Mouse (Mus musculus): ENCODE measurements around the gene Hmg20b. TPM values are rescaled to one million over a fixed set of nuclear protein-coding genes. Genes with fewer than 3 reads are reported as not detected.

Gene Hmg20b
- total and polyA plus RNA-seq, 3 experiments, result 7.9 to 39.6 (median 18.7) TPM

- Histone ChIP-seq H3K4me1 (ENCODE audit: control insufficient read depth in 1 of 2, insufficient read depth in 2 of 2) (no peaks in the 10 kb centered on the region; a peak in 1 of 4 replicates), H3K27ac (ENCODE audit: insufficient read depth, low read depth) (no peak overlapping the region), H3K4me3 (replicated peaks in 1 of 3; ENCODE audit: low read depth in 2 of 3, low read length in 2 of 3, poor library complexity in 1 of 3) (no peak overlapping the region), H3K36me3 (replicated peaks in 1 of 2; ENCODE audit: control insufficient read depth in 1 of 2, insufficient read depth in 1 of 2, low read length in 1 of 2) (peaks cover 29 to 54% of the 10 kb centered on the region in 2 experiments), H3K9ac (ENCODE audit: insufficient read depth, low read depth) (no peak overlapping the region), H3K9me3 (replicated peaks; ENCODE audit: low read length) (no peaks in the 10 kb centered on the region), H3K27me3 (replicated peaks) (no peaks in the 10 kb centered on the region), H3K4me2 (ENCODE audit: insufficient read depth, low read depth, poor library complexity, severe bottlenecking) (no peak overlapping the region), H3K79me2 (replicated peaks; ENCODE audit: control insufficient read depth, extremely low read depth, insufficient read depth, poor library complexity, severe bottlenecking) (no peaks in the 10 kb centered on the region)
- dilution Hi-C loops (cut with MboI; ENCODE audit: extremely low pct_ligation_motif_present, extremely low pct_unique_long_range_greater_than_20kb, low sequenced_read_pairs), result no loop called here
- TF ChIP-seq ZC3H11A (IDR thresholded peaks at IDR 0.05; ENCODE audit: low read depth, low read length) (no peak), ZKSCAN1 (IDR thresholded peaks at IDR 0.05; ENCODE audit: borderline replicate concordance, low read depth, low read length) (no peak), ZNF384 (IDR thresholded peaks at IDR 0.05; ENCODE audit: low read depth, low read length) (no peak), BHLHE40 (IDR thresholded peaks at IDR 0.05; ENCODE audit: low read depth, low read length) (no peak), UBTF (IDR thresholded peaks at IDR 0.05; ENCODE audit: low read depth, low read length) (no peak), ZMIZ1 (IDR thresholded peaks at IDR 0.05; ENCODE audit: low read depth, low read length) (no peak), CHD1 (IDR thresholded peaks at IDR 0.05; ENCODE audit: low read depth, low read length) (no peak), HCFC1 (IDR thresholded peaks at IDR 0.05; ENCODE audit: low read depth, low read length) (no peak), MAZ (IDR thresholded peaks at IDR 0.05; ENCODE audit: low read depth, low read length) (no peak), USF1 (IDR thresholded peaks at IDR 0.05; ENCODE audit: low read depth, low read length) (no peak), POLR2AphosphoS2 (IDR thresholded peaks at IDR 0.05; ENCODE audit: low read depth, low read length) (no peak), ETS1 (conservative IDR thresholded peaks at IDR 0.05; ENCODE audit: low read depth, low read length) (no peak), ELF1 (IDR thresholded peaks at IDR 0.05; ENCODE audit: low read depth, low read length) (no peak), TCF12 (IDR thresholded peaks at IDR 0.05; ENCODE audit: low read depth, low read length) (no peak), MXI1 (IDR thresholded peaks at IDR 0.05; ENCODE audit: low read depth, low read length) (no peak), MAFK (IDR thresholded peaks at IDR 0.05; ENCODE audit: insufficient replicate concordance, low read length) (no peak)
- in situ Hi-C loops (cut with MboI; ENCODE audit: low pct_ligation_motif_present, low pct_unique_long_range_greater_than_20kb, low sequenced_read_pairs), result no loop called here
- no peak for DNase-seq (ENCODE audit: extremely low read depth)
Observed at GRCm38 (mm10) chr10:81393456-81394063, 43.3 kb upstream of the Hmg20b start.

DNA sequence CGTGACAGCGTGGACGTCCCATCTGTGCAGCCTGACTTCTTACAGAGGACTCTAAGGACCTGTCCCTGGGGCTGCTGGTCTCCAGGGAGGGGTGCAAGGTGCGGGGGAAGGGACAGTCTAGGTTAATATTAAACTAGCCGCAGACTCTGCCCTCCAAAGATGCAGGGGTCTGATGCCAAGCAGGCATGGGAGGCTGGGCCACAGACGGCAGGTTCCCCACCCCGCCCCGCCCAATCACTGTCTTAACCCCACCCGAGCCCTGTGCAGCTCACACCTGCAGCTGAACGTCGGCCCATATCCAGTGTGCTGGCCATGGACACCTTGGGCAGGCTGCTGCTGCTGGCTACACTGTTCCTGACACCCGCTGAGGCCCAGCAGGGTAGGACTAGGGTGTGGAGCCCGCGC lies 42.5 kb upstream of the Hmg20b start, which contains the start of gene Smim24:
Gene Smim24 (plus strand): TSS at position 271 of the 405 bp plus-strand sequence.
- no peaks in the 10 kb centered on the region for H3K79me2 ChIP-seq (replicated peaks; ENCODE audit: control insufficient read depth, extremely low read depth, insufficient read depth, poor library complexity, severe bottlenecking)
- no peaks in the 10 kb centered on the region for H3K9me3 ChIP-seq (replicated peaks; ENCODE audit: low read length)
- no peak within 1 kb of the TSS for H3K4me2 ChIP-seq (ENCODE audit: insufficient read depth, low read depth, poor library complexity, severe bottlenecking)
- peaks cover 37 to 58% of the 10 kb centered on the region in 2 experiments for H3K36me3 ChIP-seq (replicated peaks in 1 of 2; ENCODE audit: control insufficient read depth in 1 of 2, insufficient read depth in 1 of 2, low read length in 1 of 2)
- no peak within 1 kb of the TSS for H3K9ac ChIP-seq (ENCODE audit: insufficient read depth, low read depth)
- H3K27me3 ChIP-seq (replicated peaks), result no peaks in the 10 kb centered on the region
- dilution Hi-C loops (cut with MboI; ENCODE audit: extremely low pct_ligation_motif_present, extremely low pct_unique_long_range_greater_than_20kb, low sequenced_read_pairs) (no loop called here), in situ Hi-C loops (cut with MboI; ENCODE audit: low pct_ligation_motif_present, low pct_unique_long_range_greater_than_20kb, low sequenced_read_pairs) (no loop called here)
- H3K27ac ChIP-seq (ENCODE audit: insufficient read depth, low read depth), result no peak within 1 kb of the TSS
- no peaks in the 10 kb centered on the region; a peak in 1 of 4 replicates for H3K4me1 ChIP-seq (ENCODE audit: control insufficient read depth in 1 of 2, insufficient read depth in 2 of 2)
- no peak within 1 kb of the TSS for H3K4me3 ChIP-seq (replicated peaks in 1 of 3; ENCODE audit: low read depth in 2 of 3, low read length in 2 of 3, poor library complexity in 1 of 3)
- no peak for DNase-seq (ENCODE audit: extremely low read depth)
- TF ChIP-seq IRF4 (IDR thresholded peaks at IDR 0.05; ENCODE audit: low read depth, low read length) (no peak), MAX (IDR thresholded peaks at IDR 0.05; ENCODE audit: low read length) (no peak), TCF12 (IDR thresholded peaks at IDR 0.05; ENCODE audit: low read depth, low read length) (no peak), RAD21 (IDR thresholded peaks at IDR 0.05; ENCODE audit: low read depth, low read length) (no peak), ZC3H11A (IDR thresholded peaks at IDR 0.05; ENCODE audit: low read depth, low read length) (no peak), CHD2 (IDR thresholded peaks at IDR 0.05; ENCODE audit: low read length) (no peak), KAT2A (IDR thresholded peaks at IDR 0.05; ENCODE audit: insufficient replicate concordance, low read length) (no peak), PAX5 (IDR thresholded peaks at IDR 0.05; ENCODE audit: low read length) (no peak), EP300 (IDR thresholded peaks at IDR 0.05; ENCODE audit: low read length) (no peak), SIN3A (IDR thresholded peaks at IDR 0.05; ENCODE audit: low read length) (no peak), JUND (conservative IDR thresholded peaks at IDR 0.05; ENCODE audit: low read depth, low read length) (no peak), NRF1 (IDR thresholded peaks at IDR 0.05; ENCODE audit: low read depth, low read length) (no peak), TBP (conservative IDR thresholded peaks at IDR 0.05; ENCODE audit: low read depth, low read length) (no peak), POLR2A (IDR thresholded peaks at IDR 0.05; ENCODE audit: low read depth, low read length) (no peak)
